1 mouse cellular context compared by ENCODE assay signal in genomic region chr6:122570695-122571616, GRCm38 (mm10).
TF ChIP-seq lines count a peak whose summit lies in the region.

No protein-coding gene starts in this region.

TF ChIP-seq in MEL, 35 proteins besides CTCF, POLR2A, EP300 and RAD21 (continued from another document):
- TF ChIP-seq JUND (IDR thresholded peaks at IDR 0.05; ENCODE audit: low read depth, low read length) (peak; percentile 82), TBP (IDR thresholded peaks at IDR 0.05; ENCODE audit: low read depth, low read length) (peak; percentile 27; the same call in 1 of the 2 replicates), BHLHE40 (IDR thresholded peaks at IDR 0.05; ENCODE audit: borderline replicate concordance, low read depth, low read length) (peak; percentile 75; the same call in 1 of the 2 replicates), GATA1 (IDR thresholded peaks at IDR 0.05; ENCODE audit: low read depth, low read length) (peak; percentile 72), ZC3H11A (IDR thresholded peaks at IDR 0.05; ENCODE audit: low read depth, low read length) (no peak), TCF12 (IDR thresholded peaks at IDR 0.05; ENCODE audit: low read depth, low read length) (peak; percentile 70), RCOR1 (IDR thresholded peaks at IDR 0.05; ENCODE audit: low read depth, low read length) (0 out of 2 replicates have a peak, but pooled peaks have one; percentile 7), TAL1 (IDR thresholded peaks at IDR 0.05; ENCODE audit: low read length) (peak; percentile 92)
